Mouse (Mus musculus) heart, embryonic 10.5 days (tissue): Measurements from ENCODE around the gene Mfap2. TPM values are rescaled to one million over a fixed set of nuclear protein-coding genes. Genes with fewer than 3 reads are reported as not detected.
A peak's percentile ranks its signal among the peaks of the same experiment; 100 is the strongest.

Experiments used
- DNase-seq: peaks from one replicate; pipeline ENCODE4 v3.0.0-alpha.2; 2017; ENCODE audit warnings: low spot score
- H3K27ac ChIP-seq: fragments of 300-500 bp; sonication (generic); 2 replicates; pipeline ENCODE4 v1.5.1; 2016; ENCODE audit warnings: mild to moderate bottlenecking
- H3K27me3 ChIP-seq: fragments of 300-500 bp; sonication (generic); 2 replicates; pipeline ENCODE4 v1.6.1; 2016; ENCODE audit warnings: mild to moderate bottlenecking; ENCODE audit not compliant: poor library complexity, insufficient read depth, severe bottlenecking
- H3K36me3 ChIP-seq: fragments of 300-500 bp; sonication (generic); 2 replicates; pipeline ENCODE4 v1.6.1; 2016; ENCODE audit warnings: mild to moderate bottlenecking, moderate library complexity
- H3K4me1 ChIP-seq: fragments of 300-500 bp; sonication (generic); 2 replicates; pipeline ENCODE4 v1.6.1; 2016; ENCODE audit warnings: mild to moderate bottlenecking
- H3K4me3 ChIP-seq: fragments of 300-500 bp; sonication (generic); 2 replicates; pipeline ENCODE4 v1.5.1; 2016; ENCODE audit warnings: mild to moderate bottlenecking, moderate library complexity
- H3K9me3 ChIP-seq: fragments of 300-500 bp; sonication (generic); 2 replicates; pipeline ENCODE4 v1.6.1; 2016; ENCODE audit warnings: mild to moderate bottlenecking, moderate library complexity
- WGBS: fragments of 180-500 bp; shearing (Covaris S2); methylation state at CpG from one replicate; pipeline ENCODE4 v1.1.7; 2016; 5-methylcytosine and 5-hydroxymethylcytosine counted together
- polyA plus RNA-seq: library from polyadenylated mRNA; unstranded; fragments of >200 nt; fragmentation: Nextera tagmentation; extraction: Ambion mirVana; gene quantifications from 2 replicates; pipeline ENCODE4 v1.2.1, GENCODE M21; 2016

Mfap2 gene
- polyA plus RNA-seq, 1 experiment from 2014 or later, result 233 TPM

DNA sequence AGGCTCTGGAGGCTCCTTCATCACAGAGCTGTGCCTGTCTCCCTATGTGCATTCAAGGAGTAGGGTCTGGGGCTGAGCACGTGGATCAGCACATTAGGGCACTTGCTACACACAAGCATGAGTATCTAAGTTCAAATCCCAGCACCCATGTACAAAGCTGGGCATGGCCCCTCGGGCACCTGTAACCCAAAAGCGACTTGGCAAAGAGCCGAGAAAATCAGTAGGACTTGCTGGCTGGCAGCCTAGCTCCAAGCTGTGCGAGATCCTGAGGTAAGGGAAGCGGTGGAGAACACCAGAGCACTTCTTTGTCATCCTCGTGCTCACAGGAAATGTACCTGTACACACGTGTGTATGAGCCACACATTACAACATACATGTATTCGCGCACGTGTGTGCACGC is 42.2 kb downstream of the Mfap2 start:
- Histone ChIP-seq H3K4me1 (peaks cover 25% of the 10 kb centered on the region), H3K9me3 (no peaks in the 10 kb centered on the region), H3K36me3 (peaks cover 53% of the 10 kb centered on the region), H3K27ac (no peak overlapping the region), H3K4me3 (no peak overlapping the region), H3K27me3 (no peaks in the 10 kb centered on the region)
- DNase-seq, result no peak
- WGBS, result 84% methylated on average over 12 of the region's 12 CpGs

DNA sequence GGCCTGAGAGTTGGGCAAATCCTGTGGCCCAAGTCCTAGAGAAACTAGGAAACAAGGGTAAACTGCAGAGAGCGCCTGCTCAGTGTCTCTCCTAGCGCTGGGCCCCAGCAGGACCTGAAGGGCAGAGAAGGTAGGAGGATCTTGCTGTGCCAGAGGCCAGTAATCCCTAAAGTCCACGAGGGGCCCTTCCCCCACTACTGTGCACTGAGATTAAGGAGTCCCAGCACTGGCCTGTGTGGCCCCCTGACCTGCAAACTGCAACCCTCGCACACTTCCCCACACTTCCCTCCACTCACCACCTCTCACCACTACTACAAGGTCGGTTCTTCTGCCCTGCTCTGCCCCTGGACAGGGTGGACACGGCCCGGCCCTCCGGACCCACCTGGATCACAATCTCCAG is 42.9 kb downstream of the Mfap2 start:
- Histone ChIP-seq H3K27me3 (no peaks in the 10 kb centered on the region), H3K4me3 (peak overlapping the region; percentile 12; the same call in 1 of the 2 replicates), H3K9me3 (no peaks in the 10 kb centered on the region), H3K4me1 (peaks cover 25% of the 10 kb centered on the region), H3K27ac (peak overlapping the region; percentile 87), H3K36me3 (peaks cover 58% of the 10 kb centered on the region)
- no peak for DNase-seq
- WGBS, result 45% methylated on average over 8 of the region's 8 CpGs

DNA sequence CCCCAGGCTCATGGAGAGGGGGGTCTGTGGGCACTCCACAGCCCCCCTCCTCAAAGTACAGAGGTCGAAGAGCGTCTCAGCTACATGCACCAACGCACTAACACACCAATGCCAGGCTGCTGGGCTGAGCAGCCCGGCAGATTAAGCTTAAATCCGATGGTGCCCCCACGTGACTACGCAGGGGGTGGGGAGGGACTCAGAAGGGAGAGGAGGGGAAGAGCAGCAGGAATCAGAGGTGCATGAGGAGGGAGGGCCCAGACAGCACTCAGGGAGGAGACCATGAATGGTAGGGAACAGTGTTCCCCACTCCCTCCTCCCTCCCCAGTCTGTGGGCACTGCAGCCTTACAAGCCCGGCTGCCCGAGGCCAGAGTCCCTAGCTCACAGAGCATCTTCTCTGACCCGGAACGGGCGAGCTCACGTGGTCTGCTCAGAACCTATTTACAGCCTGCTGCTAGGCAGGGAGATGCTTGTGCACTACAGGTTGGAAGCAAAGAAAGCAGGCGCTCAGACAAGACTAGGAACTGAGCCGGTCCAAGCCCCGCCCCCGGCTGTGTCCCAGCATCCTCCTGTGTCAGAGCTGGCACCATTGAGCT is 43.4 kb downstream of the Mfap2 start:
- 41% methylated on average over 17 of the region's 17 CpGs for WGBS
- H3K4me1 ChIP-seq, result peaks cover 26% of the 10 kb centered on the region
- peaks cover 52% of the 10 kb centered on the region for H3K36me3 ChIP-seq
- no peaks in the 10 kb centered on the region for H3K9me3 ChIP-seq
- H3K4me3 ChIP-seq, result peak overlapping the region; percentile 36
- no peak for DNase-seq
- peak overlapping the region; percentile 87 for H3K27ac ChIP-seq
- H3K27me3 ChIP-seq, result no peaks in the 10 kb centered on the region

GRCm38 (mm10) chr4:141056970-141057369 is 46.8 kb downstream of the Mfap2 start:
- no peak overlapping the region for H3K4me3 ChIP-seq
- peaks cover 41% of the 10 kb centered on the region for H3K36me3 ChIP-seq
- H3K4me1 ChIP-seq, result peaks cover 44% of the 10 kb centered on the region
- no peaks in the 10 kb centered on the region for H3K27me3 ChIP-seq
- DNase-seq, result no peak
- H3K9me3 ChIP-seq, result no peaks in the 10 kb centered on the region
- H3K27ac ChIP-seq, result no peak overlapping the region
- WGBS, result 94% methylated on average over 10 of the region's 10 CpGs

GRCm38 (mm10) chr4:141058835-141059234 is 48.6 kb downstream of the Mfap2 start:
- Histone ChIP-seq H3K36me3 (peaks cover 36% of the 10 kb centered on the region), H3K4me1 (peaks cover 31% of the 10 kb centered on the region), H3K9me3 (no peaks in the 10 kb centered on the region), H3K27ac (0 out of 2 replicates have a peak overlapping the region, but pooled peaks have one; percentile 4), H3K27me3 (no peaks in the 10 kb centered on the region), H3K4me3 (no peak overlapping the region)
- no peak for DNase-seq
- 79% methylated on average over 9 of the region's 9 CpGs for WGBS

DNA sequence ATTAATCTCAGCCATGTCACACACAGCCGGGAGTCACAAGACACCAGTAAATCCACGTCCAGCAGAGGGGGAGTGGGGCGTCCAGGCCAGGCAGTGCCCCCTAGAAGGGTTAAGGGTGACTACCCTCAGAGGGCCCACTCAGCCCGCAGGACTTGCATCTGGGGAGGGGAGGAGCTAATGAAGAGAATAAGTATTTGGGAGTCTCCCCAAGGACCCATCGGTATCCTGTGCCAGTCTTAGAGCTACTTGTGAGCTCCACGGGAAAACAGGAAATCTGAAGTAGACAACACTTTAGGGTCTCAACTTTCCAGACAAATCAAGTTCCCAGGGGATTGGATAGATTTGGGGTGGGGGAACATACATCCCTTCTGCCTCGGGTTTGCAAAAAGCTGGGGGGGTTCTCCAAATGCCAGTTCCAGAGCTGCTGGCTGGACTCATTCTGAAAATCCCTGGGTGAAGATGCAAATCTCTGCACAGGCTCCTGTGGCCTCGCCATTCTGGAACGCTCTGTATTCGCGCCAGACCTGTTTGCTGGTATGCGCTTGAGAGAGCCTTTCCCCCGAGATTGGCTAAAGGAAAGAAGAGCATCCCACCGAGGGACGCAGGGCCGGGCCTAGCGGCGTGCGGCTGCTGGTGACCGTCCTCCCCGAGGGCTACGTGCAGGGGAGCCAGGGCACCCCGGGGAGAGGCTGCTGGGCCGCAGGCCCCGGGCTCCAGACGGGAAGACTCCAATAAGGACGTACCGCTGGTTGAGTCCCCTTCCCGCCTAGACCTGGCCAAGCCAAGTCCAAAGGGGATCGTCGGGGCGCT is 49.6 kb downstream of the Mfap2 start:
- Histone ChIP-seq H3K27me3 (no peaks in the 10 kb centered on the region), H3K36me3 (peaks cover 28% of the 10 kb centered on the region), H3K4me1 (peaks cover 26% of the 10 kb centered on the region), H3K4me3 (peak overlapping the region; percentile 77), H3K9me3 (no peaks in the 10 kb centered on the region), H3K27ac (peak overlapping the region; percentile 97)
- 2% methylated on average over 32 of the region's 32 CpGs for WGBS
- DNase-seq, result no peak

DNA sequence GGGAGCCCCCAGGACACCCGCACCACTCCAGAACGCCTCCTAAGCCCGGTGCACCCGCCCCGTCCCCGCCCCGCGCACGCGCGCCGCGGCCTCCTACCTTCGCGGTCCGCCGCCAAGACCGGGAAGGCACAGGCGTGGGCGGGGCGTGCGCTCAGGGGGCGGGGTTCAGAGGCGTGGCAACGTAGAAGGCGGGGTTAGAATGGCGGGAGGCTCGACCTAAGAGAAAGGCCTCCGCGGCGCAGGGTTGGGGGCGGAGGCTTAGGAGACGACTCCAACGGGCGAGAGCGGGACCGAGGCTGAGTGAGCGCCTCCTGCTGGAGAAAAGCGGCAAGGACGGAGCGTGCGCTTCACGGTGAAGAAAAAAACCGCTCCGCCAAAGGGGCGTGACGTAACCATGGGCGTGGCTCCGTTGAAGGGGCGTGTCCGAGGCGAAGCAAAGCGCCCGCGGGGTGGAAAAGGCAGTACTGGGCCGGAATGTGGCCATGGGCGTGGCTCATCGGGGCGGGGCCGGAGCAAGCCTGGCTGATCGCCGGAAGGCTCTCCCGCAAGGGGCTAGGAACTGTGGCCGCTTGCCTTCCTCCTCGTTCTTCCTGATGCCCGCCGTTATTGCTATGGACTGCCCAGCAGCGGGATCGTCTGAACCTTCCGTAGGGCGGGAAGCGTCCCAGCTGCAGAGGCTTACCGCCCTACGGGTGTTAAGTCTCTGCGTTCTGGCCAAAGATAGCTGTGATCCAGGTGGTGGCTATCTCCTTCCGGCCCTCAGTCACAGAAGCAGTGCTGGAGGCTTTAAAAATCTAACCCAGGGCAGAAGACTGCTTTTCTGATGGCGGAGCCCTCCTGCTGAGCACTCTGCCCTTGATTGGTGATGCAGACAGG is 50.4 kb downstream of the Mfap2 start, which contains the start of gene Crocc:
Gene Crocc (minus strand): TSS at position 125 of the 876 bp plus-strand sequence.
- under 1% methylated on average over 77 of the region's 77 CpGs for WGBS
- H3K4me3 ChIP-seq, result peak within 1 kb of the TSS; percentile 77
- H3K4me1 ChIP-seq, result peaks cover 26% of the 10 kb centered on the region
- peak within 1 kb of the TSS; percentile 97 for H3K27ac ChIP-seq
- no peaks in the 10 kb centered on the region for H3K27me3 ChIP-seq
- DNase-seq, result peak; percentile 99
- H3K36me3 ChIP-seq, result peaks cover 24% of the 10 kb centered on the region
- no peaks in the 10 kb centered on the region for H3K9me3 ChIP-seq

DNA sequence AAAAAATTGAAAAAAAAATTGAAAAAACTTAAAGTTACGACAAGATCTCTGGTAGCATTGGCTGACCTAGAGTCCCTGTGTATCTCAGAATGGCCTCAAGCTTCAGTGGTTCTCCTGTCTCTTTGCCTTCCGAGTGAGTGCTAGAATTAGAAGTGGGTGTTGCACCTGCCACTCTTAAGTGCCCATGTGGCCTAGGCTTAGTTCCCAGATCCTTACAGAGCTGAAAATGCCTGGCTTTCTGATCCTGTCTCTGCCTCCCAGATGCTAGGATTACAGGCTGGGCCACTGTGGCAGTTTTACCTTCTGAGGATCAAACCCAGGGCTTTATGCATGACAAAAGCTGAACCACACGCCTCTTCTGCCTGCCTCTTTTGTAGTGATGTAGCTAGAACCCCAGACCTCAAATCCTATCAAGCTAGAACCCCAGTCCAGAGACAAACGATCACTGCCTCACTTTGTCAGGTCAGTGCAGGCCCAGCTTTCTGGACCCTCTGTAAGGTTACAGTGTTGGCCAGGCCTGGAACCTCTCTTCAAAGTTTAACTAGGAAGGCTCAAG is 54.0 kb downstream of the Mfap2 start:
- 79% methylated on average over 4 of the region's 4 CpGs for WGBS
- no peak overlapping the region for H3K4me3 ChIP-seq
- H3K36me3 ChIP-seq, result peaks cover 38% of the 10 kb centered on the region
- no peak overlapping the region for H3K27ac ChIP-seq
- H3K27me3 ChIP-seq, result no peaks in the 10 kb centered on the region
- no peaks in the 10 kb centered on the region for H3K9me3 ChIP-seq
- no peak for DNase-seq
- H3K4me1 ChIP-seq, result peaks cover 32% of the 10 kb centered on the region

GRCm38 (mm10) chr4:141065123-141065522 is 54.9 kb downstream of the Mfap2 start:
- no peak overlapping the region for H3K4me3 ChIP-seq
- H3K36me3 ChIP-seq, result peaks cover 48% of the 10 kb centered on the region
- no peaks in the 10 kb centered on the region for H3K9me3 ChIP-seq
- peaks cover 29% of the 10 kb centered on the region for H3K4me1 ChIP-seq
- no peaks in the 10 kb centered on the region for H3K27me3 ChIP-seq
- H3K27ac ChIP-seq, result no peak overlapping the region
- WGBS, result 8% methylated on average over 8 of the region's 8 CpGs
- peak; percentile 94 for DNase-seq

Other genes starting within 250 kb of the Mfap2 start
- gene Padi4, start 236.2 kb upstream of the Mfap2 start, polyA plus RNA-seq, result 1.9 and 2.9 TPM in 2 replicates
- gene Padi3, start 199.8 kb upstream of the Mfap2 start, polyA plus RNA-seq, result 0.87 and 0.96 TPM in 2 replicates
- 0.16 TPM in 2 replicates for gene Padi1, start 164.6 kb upstream of the Mfap2 start, polyA plus RNA-seq
- gene Padi2, start 104.1 kb upstream of the Mfap2 start, polyA plus RNA-seq, result 2.9 and 6.3 TPM in 2 replicates
- gene Sdhb, start 49.2 kb upstream of the Mfap2 start, polyA plus RNA-seq, result 605 and 778 TPM in 2 replicates
- 34.9 and 37.8 TPM in 2 replicates for gene Atp13a2, start 23.5 kb upstream of the Mfap2 start, polyA plus RNA-seq
- 4.7 and 6.4 TPM in 2 replicates for gene Crocc, start 50.1 kb downstream of the Mfap2 start, polyA plus RNA-seq
- 41.9 and 53.4 TPM in 2 replicates for gene Necap2, start 67.9 kb downstream of the Mfap2 start, polyA plus RNA-seq
- gene Spata21, start 77.9 kb downstream of the Mfap2 start, polyA plus RNA-seq, result 0.05 TPM in 1 of 2 replicates, not detected in the other
- gene Szrd1, start 129.4 kb downstream of the Mfap2 start, polyA plus RNA-seq, result 36.6 and 39.0 TPM in 2 replicates
- gene Fbxo42, start 137.5 kb downstream of the Mfap2 start, polyA plus RNA-seq, result 16.3 and 21.8 TPM in 2 replicates
- 2.6 and 4.0 TPM in 2 replicates for gene Rsg1, start 203.5 kb downstream of the Mfap2 start, polyA plus RNA-seq
- gene Arhgef19, start 229.1 kb downstream of the Mfap2 start, polyA plus RNA-seq, result 1.2 and 3.7 TPM in 2 replicates